Mouse (Mus musculus): Measurements from ENCODE around the gene Foxp1. TPM values are rescaled to one million over a fixed set of nuclear protein-coding genes. Genes with fewer than 3 reads are reported as not detected.

The Foxp1 gene
- total RNA-seq, 2 experiments from 2014 or later: 35.0 to 46.2 TPM

DNA sequence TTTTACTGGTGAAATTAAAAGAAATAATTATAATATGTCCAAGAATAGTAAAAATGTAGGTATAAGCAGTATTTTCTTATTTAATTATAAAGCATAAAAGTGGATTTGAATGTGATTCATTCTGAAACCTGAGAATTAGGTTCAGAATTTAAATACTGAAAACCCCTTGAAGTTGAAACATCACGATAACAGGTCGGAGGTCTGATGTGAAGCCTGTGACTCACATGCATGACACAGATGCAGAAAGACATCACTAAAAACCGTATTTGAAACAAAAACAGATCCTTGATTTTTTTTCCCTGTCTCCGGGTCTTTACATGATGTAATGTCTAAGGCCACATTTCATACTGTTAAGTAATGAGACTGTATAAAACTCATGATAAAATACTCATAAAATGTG lies 181.6 kb downstream of the Foxp1 start:
- ATAC-seq (replicated peaks; ENCODE audit: low FRiP score, low TSS enrichment, poor library complexity, severe bottlenecking): no peak

- no peak for ATAC-seq (replicated peaks; ENCODE audit: low FRiP score, low TSS enrichment, poor library complexity, severe bottlenecking)
These were observed 182.4 kb downstream of the Foxp1 start for GRCm38 (mm10) chr6:99339986-99340721.

GRCm38 (mm10) chr6:99339343-99339620 lies 183.2 kb downstream of the Foxp1 start:
- ATAC-seq (replicated peaks; ENCODE audit: low FRiP score, low TSS enrichment, poor library complexity, severe bottlenecking): no peak

- ATAC-seq (replicated peaks; ENCODE audit: low FRiP score, low TSS enrichment, poor library complexity, severe bottlenecking): no peak
These were observed 183.8 kb downstream of the Foxp1 start for GRCm38 (mm10) chr6:99338593-99339342.

DNA sequence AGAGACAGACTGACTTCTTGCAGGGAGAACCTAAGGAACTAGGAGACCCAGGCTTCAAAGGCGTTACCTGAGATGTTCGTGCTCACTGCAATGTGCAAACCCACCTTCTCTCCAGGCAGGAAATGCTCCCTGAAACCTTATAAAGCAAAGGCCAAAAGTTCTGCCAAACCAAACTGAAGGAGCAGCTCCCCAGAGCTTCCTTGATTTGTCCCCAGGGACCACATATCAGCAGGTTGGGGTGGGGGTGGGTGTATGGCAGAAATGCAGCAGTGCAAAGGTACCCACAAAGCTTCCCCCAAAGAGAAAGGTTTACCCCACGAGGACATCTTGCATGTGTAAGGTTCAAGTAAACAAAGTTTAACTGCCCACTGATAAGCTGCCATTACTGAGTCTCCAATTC lies 184.3 kb downstream of the Foxp1 start:
- no peak for ATAC-seq (replicated peaks; ENCODE audit: low FRiP score, low TSS enrichment, poor library complexity, severe bottlenecking)

DNA sequence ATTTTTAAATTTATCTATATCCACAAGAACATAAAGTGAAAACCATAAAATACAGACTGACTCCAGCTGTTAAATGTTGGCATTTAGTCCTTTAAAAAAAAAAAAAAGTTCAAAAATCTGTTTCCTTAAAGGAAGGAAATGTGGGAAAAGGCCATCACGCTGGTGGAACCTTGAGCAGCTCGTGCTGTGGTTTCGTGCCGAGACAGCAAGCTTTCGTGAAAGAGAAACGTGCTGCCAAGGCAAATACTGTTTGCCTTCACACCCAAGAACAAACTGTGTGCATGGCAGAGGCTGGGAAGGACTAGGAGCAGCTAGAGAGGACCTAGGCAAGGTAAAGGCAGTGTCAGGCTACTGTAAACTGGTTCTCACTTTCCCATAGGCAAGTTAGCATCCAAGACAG lies 184.9 kb downstream of the Foxp1 start:
- ATAC-seq (replicated peaks; ENCODE audit: low FRiP score, low TSS enrichment, poor library complexity, severe bottlenecking): no peak

GRCm38 (mm10) chr6:99336191-99336590 lies 186.3 kb downstream of the Foxp1 start:
- no peak for ATAC-seq (replicated peaks; ENCODE audit: low FRiP score, low TSS enrichment, poor library complexity, severe bottlenecking)

- ATAC-seq (replicated peaks; ENCODE audit: low FRiP score, low TSS enrichment, poor library complexity, severe bottlenecking): no peak
These were observed 187.2 kb downstream of the Foxp1 start for GRCm38 (mm10) chr6:99335174-99335830.

- ATAC-seq (replicated peaks; ENCODE audit: low FRiP score, low TSS enrichment, poor library complexity, severe bottlenecking): no peak
These were observed 188.3 kb downstream of the Foxp1 start for GRCm38 (mm10) chr6:99334255-99334654.

DNA sequence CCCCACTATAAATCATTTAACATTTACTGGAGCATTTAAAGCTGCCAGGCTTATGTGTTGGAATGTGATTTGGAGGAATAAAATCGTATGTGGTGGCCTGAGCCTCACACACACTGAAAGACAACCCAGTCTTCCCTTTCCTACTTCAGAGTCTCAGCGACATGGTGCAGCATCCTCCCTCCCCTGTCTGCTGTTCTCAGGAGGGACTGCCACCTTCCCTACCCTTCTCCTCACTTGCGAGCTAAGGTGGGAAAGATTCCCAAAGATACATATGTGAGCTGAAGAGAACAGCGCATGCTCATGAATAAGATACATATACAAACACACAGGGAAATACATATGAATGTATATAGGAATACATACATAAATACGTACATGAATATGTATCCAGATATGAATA lies 189.4 kb downstream of the Foxp1 start:
- no peak for ATAC-seq (replicated peaks; ENCODE audit: low FRiP score, low TSS enrichment, poor library complexity, severe bottlenecking)

GRCm38 (mm10) chr6:99330169-99330568 lies 192.4 kb downstream of the Foxp1 start:
- ATAC-seq (replicated peaks; ENCODE audit: low FRiP score, low TSS enrichment, poor library complexity, severe bottlenecking): no peak

- ATAC-seq (replicated peaks; ENCODE audit: low FRiP score, low TSS enrichment, poor library complexity, severe bottlenecking): no peak
These were observed 193.9 kb downstream of the Foxp1 start for GRCm38 (mm10) chr6:99328634-99329033.

GRCm38 (mm10) chr6:99328146-99328545 lies 194.4 kb downstream of the Foxp1 start:
- no peak for ATAC-seq (replicated peaks; ENCODE audit: low FRiP score, low TSS enrichment, poor library complexity, severe bottlenecking)

DNA sequence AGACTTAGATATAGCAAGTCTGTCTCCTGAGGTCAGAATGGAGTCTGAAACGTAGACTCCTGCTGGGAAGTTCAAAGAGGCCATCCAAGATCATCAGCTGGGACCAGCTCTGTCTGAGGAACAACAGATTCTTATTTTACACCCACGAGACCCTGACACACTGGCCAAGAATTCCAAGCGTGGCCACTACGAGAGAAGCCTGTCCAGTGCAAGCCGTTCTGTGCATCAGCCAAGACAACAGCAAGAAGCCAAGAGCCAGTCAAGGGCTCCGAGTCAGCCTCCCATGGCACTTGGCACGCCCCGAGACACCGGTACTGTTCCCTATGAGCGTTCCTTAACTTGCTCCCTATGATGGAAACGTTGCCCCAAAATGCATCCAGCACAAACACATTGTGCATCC lies 194.8 kb downstream of the Foxp1 start:
- ATAC-seq (replicated peaks; ENCODE audit: low FRiP score, low TSS enrichment, poor library complexity, severe bottlenecking): no peak

- ATAC-seq (replicated peaks; ENCODE audit: low FRiP score, low TSS enrichment, poor library complexity, severe bottlenecking): no peak
These were observed 196.6 kb downstream of the Foxp1 start for GRCm38 (mm10) chr6:99325881-99326280.

- ATAC-seq (replicated peaks; ENCODE audit: low FRiP score, low TSS enrichment, poor library complexity, severe bottlenecking): no peak
These were observed 197.1 kb downstream of the Foxp1 start for GRCm38 (mm10) chr6:99325461-99325860.

DNA sequence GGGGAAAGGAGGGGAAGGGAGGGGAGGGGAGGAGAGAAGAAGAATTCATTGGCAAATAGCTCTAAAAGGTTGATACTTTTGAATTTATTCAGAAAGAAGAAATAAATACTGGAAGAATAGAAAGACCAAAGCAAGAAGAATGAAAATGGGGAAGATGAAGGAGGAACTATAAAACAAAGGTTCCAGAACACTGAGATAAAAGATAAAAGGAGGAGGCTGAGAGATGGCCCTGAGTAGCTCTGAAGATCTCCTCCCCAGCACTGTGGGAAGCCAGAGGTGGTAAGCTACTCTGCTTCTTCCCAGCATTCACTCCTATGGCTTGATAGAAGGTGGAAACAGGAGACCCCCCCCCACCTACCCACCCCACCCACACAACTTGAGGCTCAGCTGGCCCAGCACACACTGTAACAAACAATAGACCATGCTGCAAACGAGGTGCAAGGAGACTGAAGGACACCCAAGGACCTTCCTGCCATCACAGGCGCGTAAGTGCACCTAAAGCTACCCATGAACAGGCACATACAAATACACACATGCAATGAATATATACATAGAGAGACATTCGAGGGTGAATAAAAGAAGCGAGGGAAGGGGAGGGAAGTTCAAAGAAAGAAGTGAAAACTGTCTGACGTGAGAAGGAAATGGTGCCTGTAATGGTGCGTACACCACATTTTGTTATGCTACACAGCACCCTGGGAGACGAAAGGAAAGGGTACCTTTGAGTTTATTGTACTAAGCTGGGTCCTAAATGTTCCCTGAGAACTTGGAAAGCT lies 200.2 kb downstream of the Foxp1 start:
- no peak for ATAC-seq (replicated peaks; ENCODE audit: low FRiP score, low TSS enrichment, poor library complexity, severe bottlenecking)

DNA sequence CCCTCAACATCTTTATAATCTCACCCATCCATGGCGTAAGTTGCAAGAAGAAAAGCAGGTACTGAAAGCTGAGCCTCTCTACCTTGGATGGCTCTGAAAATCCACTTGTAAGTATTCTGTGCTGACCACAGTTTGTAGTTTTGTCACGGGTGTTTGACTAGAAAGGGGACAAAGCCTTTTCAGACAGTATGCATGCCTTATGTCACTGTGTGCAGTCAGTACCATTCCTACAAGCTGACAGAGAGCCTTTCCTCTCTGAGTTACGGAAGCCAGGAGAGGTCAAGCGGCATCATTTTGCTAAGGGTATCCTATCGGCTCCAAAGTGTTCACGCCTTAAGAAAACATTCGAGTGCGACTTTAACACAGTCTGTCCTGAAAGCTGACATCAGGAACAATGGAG lies 202.1 kb downstream of the Foxp1 start:
- no peak for ATAC-seq (replicated peaks; ENCODE audit: low FRiP score, low TSS enrichment, poor library complexity, severe bottlenecking)

DNA sequence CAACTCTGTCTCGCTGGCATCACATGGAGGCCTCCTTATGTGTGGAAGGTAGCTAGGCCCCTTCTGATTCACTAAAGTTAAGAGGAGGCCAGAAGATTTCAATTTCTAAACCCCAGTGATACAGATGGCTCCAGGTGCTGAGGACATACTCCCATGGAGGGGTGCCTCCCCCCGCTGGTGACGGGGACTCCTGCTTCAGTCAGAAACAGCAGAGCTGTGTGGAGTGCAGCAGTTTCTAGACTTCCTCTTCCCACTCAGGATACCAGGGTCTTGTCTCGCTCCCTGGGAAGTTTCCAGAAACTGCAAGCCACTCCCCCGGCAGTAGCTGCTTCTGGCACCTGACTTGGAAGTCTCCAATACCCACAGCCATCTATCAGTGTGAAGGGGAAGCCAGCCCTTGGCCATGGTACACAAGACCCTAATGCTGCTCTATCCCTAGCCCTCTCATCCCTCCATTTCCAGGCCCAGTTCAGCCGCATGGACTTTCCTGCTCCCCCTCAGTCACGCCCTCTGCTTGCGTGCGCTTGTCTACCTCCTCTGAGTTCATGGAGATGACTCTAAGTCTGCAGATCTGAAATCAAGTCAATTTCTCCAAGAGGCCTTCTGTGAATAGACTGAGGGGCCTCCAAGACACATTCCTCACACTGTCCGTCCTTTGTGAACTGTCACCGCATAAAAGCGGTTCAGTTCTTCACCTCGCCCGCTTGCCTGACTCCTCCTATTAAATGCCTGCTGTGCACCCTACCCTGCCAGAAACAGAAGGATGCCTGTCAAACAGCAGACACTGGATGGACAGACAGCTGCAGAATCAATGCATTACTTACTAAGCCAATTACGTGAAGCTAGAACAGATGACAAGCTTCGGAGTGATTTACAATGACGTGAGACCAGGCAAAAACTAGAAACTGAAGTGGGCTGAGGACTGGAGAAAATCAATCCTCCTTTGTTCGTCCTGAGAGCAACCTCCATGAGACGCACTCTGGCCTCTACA lies 202.8 kb downstream of the Foxp1 start:
- ATAC-seq (replicated peaks; ENCODE audit: low FRiP score, low TSS enrichment, poor library complexity, severe bottlenecking): no peak
